Mouse (Mus musculus): ENCODE data around the gene Dgkh.

GRCm38 (mm10) chr14:78722031-78722430, 10.5 kb downstream of the Dgkh start:
- no peak for TF ChIP-seq CTCF (IDR thresholded peaks at IDR 0.05; ENCODE audit: low read depth)
- no peak for TF ChIP-seq EP300 (IDR thresholded peaks at IDR 0.05; ENCODE audit: low read depth)

Measured in heart, postnatal 0 days (tissue).